Mouse (Mus musculus) heart, adult 2 months (tissue): Measurements from ENCODE around the gene Evl. TPM values are rescaled to one million over a fixed set of nuclear protein-coding genes. Genes with fewer than 3 reads are reported as not detected.
"Not testable (repeated sequence)": the region's sequence is repeated elsewhere in the genome, so short reads cannot be mapped to it uniquely, and the experiment has no call there.

ENCODE experiments used
- DNase-seq, 2 experiments: peaks; one replicate each; pipeline ENCODE4 v3.0.0; 2021
- H3K27ac ChIP-seq: fragments of 200-600 bp; 2 replicates; pipeline ENCODE4 v1.8.1; 2022
- H3K27me3 ChIP-seq: fragments of 200-500 bp; 2 replicates; pipeline ENCODE4 v1.6.1; 2012; ENCODE audit warnings: mild to moderate bottlenecking, low read length, inconsistent platforms, mixed read lengths; ENCODE audit not compliant: control insufficient read depth, insufficient read depth
- H3K36me3 ChIP-seq: fragments of 200-500 bp; 2 replicates; pipeline ENCODE4 v1.6.1; 2012; ENCODE audit warnings: low read length, inconsistent platforms; ENCODE audit not compliant: control insufficient read depth, insufficient read depth
- H3K4me1 ChIP-seq: fragments of 200-500 bp; 2 replicates; pipeline ENCODE4 v1.6.1; 2011; ENCODE audit warnings: low read length; ENCODE audit not compliant: control insufficient read depth, insufficient read depth
- H3K4me3 ChIP-seq: fragments of 200-600 bp; 2 replicates; pipeline ENCODE4 v1.8.1; 2022
- H3K79me2 ChIP-seq: fragments of 200-500 bp; replicated peaks from 2 replicates; pipeline ENCODE4 v1.6.1; 2012; ENCODE audit warnings: mild to moderate bottlenecking, inconsistent platforms, low read length, moderate library complexity, mixed read lengths; ENCODE audit not compliant: control insufficient read depth, insufficient read depth
- H3K9ac ChIP-seq: fragments of 200-500 bp; 2 replicates; pipeline ENCODE4 v1.6.1; 2012; ENCODE audit warnings: low read depth, mild to moderate bottlenecking, control low read depth, inconsistent platforms, low read length, mixed read lengths
- CTCF ChIP-seq: fragments of 200-600 bp; IDR thresholded peaks from 2 replicates; pipeline ENCODE4 v1.8.1; 2022; ENCODE audit warnings: antibody characterized with exemption, mild to moderate bottlenecking, moderate library complexity
- EP300 ChIP-seq: fragments of 200-500 bp; IDR thresholded peaks from 2 replicates; pipeline ENCODE4 v1.6.1; 2011; ENCODE audit warnings: low read depth, low read length, control low read depth; ENCODE audit not compliant: insufficient read depth
- POLR2A ChIP-seq: fragments of 200-500 bp; IDR thresholded peaks from 2 replicates; pipeline ENCODE4 v1.6.1; 2011; ENCODE audit warnings: mild to moderate bottlenecking, low read depth, low read length, control low read depth; ENCODE audit not compliant: insufficient read depth
- WGBS: fragments of 180-500 bp; shearing (Covaris S2); methylation state at CpG from one replicate; pipeline ENCODE4 v1.1.7; 2018; 5-methylcytosine and 5-hydroxymethylcytosine counted together
- intact Hi-C: fragments of 180-260 bp; cut with DNase I; formaldehyde crosslinking; loops from one replicate; pipeline ENCODE4 v1.15.1; 2025
- long read RNA-seq: library from polyadenylated mRNA; stranded (forward); transcript quantifications from one replicate; pipeline ENCODE4 v2.0.0, GENCODE M21; 2021
- polyA plus RNA-seq: library from polyadenylated mRNA; depleted of rRNA; stranded (reverse); fragments of >200 nt; gene quantifications from 2 replicates; pipeline ENCODE4 v1.2.3, GENCODE M21; 2012; rRNA removed
- total RNA-seq, 2 experiments: library from RNA; stranded (reverse); gene quantifications; 2 replicates each; pipeline ENCODE4 v1.2.3; 2021

Evl gene
- 10 to 100 TPM; 36.4 to 40.6 TPM for total RNA-seq
- 34.8 and 44.0 TPM in 2 replicates for polyA plus RNA-seq
- long read RNA-seq, transcript Evl-202 (13 exons, 2,121 nt) = major isoform, 9 of 17 reads
- long read RNA-seq, partial matches to known transcripts = 3 of 17 reads
- long read RNA-seq, other reads (novel, unspliced or antisense) = 1 of 17 reads

GRCm38 (mm10) chr12:108554120-108554841 is at the start of gene Evl:
Gene Evl, plus strand, starts transcription at chr12:108554720.
- DNase-seq = peak; percentile 84 to 86
- Histone ChIP-seq H3K9ac (peak within 1 kb of the TSS; percentile 96), H3K36me3 (no peaks in the 10 kb centered on the region; the same call in 1 of the 2 replicates), H3K27me3 (no peaks in the 10 kb centered on the region), H3K79me2 (0 out of 2 replicates have a peak, but pooled peaks cover 2% of the 10 kb centered on the region), H3K27ac (peak within 1 kb of the TSS; percentile 75), H3K4me3 (peak within 1 kb of the TSS; percentile 87), H3K4me1 (peaks cover 3% of the 10 kb centered on the region)
- intact Hi-C loops = loop anchor here (2.0 to 10.0 kb wide), 3 partner anchors 103 to 331 kb away; no protein-coding TSS in a partner anchor
- TF ChIP-seq CTCF (no peak), POLR2A (peak; percentile 69; the same call in 1 of the 2 replicates)
- WGBS = 4% methylated on average over 50 of the region's 50 CpGs

- WGBS = 88% methylated on average over 2 of the region's 2 CpGs
- TF ChIP-seq CTCF (no peak), EP300 (no peak), POLR2A (no peak)
- Histone ChIP-seq H3K36me3 (no peaks in the 10 kb centered on the region), H3K27me3 (no peaks in the 10 kb centered on the region), H3K4me1 (no peaks in the 10 kb centered on the region), H3K79me2 (no peaks in the 10 kb centered on the region), H3K9ac (no peak overlapping the region), H3K4me3 (no peak overlapping the region), H3K27ac (no peak overlapping the region)
- DNase-seq = no peak
- intact Hi-C loops = no loop called here
Measured at GRCm38 (mm10) chr12:108505846-108506245, 48.7 kb upstream of the Evl start.

- H3K4me3 ChIP-seq, H3K4me1 ChIP-seq, H3K27me3 ChIP-seq, DNase-seq, intact Hi-C loops, H3K9ac ChIP-seq, H3K36me3 ChIP-seq, H3K79me2 ChIP-seq, H3K27ac ChIP-seq: not testable (repeated sequence)
- 75% methylated on average over 3 of the region's 3 CpGs for WGBS
Measured at GRCm38 (mm10) chr12:108507046-108507445, 47.5 kb upstream of the Evl start.

GRCm38 (mm10) chr12:108510571-108510970 is 43.9 kb upstream of the Evl start:
- intact Hi-C loops = no loop called here
- Histone ChIP-seq H3K27ac (no peak overlapping the region), H3K79me2 (no peaks in the 10 kb centered on the region), H3K4me1 (no peaks in the 10 kb centered on the region), H3K4me3 (no peak overlapping the region), H3K27me3 (no peaks in the 10 kb centered on the region), H3K36me3 (no peaks in the 10 kb centered on the region), H3K9ac (no peak overlapping the region)
- 51% methylated on average over 7 of the region's 7 CpGs for WGBS
- no peak for DNase-seq
- TF ChIP-seq EP300 (no peak), POLR2A (no peak), CTCF (no peak)

GRCm38 (mm10) chr12:108511009-108511408 is 43.5 kb upstream of the Evl start:
- Histone ChIP-seq H3K4me3 (no peak overlapping the region), H3K27ac (no peak overlapping the region), H3K9ac (no peak overlapping the region), H3K27me3 (no peaks in the 10 kb centered on the region), H3K36me3 (no peaks in the 10 kb centered on the region), H3K4me1 (no peaks in the 10 kb centered on the region), H3K79me2 (no peaks in the 10 kb centered on the region)
- peak; percentile 85 for TF ChIP-seq CTCF
- TF ChIP-seq POLR2A = no peak
- WGBS = 4% methylated on average over 3 of the region's 3 CpGs
- DNase-seq = no peak
- intact Hi-C loops = no loop called here

GRCm38 (mm10) chr12:108515464-108515863 is 39.1 kb upstream of the Evl start:
- intact Hi-C loops = no loop called here
- Histone ChIP-seq H3K36me3 (no peaks in the 10 kb centered on the region), H3K27ac (no peak overlapping the region), H3K4me3 (no peak overlapping the region), H3K79me2 (no peaks in the 10 kb centered on the region), H3K27me3 (no peaks in the 10 kb centered on the region), H3K9ac (no peak overlapping the region), H3K4me1 (no peaks in the 10 kb centered on the region)
- 95% methylated on average over 12 of the region's 12 CpGs for WGBS
- DNase-seq = no peak
- TF ChIP-seq POLR2A (no peak), CTCF (no peak), EP300 (no peak)
